Mouse (Mus musculus): ENCODE measurements around the gene Cd300ld. TPM values are rescaled to one million over a fixed set of nuclear protein-coding genes. Genes with fewer than 3 reads are reported as not detected.
"Not testable (repeated sequence)": the region's sequence is repeated elsewhere in the genome, so short reads cannot be mapped to it uniquely, and the experiment has no call there.

Cd300ld gene
- total RNA-seq (2021): under 1 TPM in 1 of 2 experiments, not detected in 1; 0.14 TPM
- long read RNA-seq, experiment 1: 0 reads
- long read RNA-seq, experiment 2: 0 reads

DNA sequence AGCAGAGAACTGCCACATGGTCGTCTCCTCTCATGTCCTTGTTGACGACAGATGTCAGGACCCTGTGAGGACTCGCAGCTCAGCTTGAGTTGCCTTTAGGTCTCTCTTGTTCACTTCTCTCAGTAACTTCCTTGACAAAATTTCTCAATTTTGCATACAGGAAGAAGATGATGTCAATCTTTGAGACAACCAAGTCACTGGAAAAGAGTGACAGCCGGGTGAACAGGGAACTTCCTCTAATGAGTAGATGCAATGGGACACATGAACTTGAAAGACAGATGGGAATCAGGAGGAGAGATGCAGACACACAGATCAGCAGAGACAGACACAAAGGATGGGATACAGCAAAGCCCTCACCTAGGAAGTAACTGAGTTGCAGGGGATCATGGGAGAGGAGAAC lies at the start of gene Cd300ld:
Gene Cd300ld, minus strand, starts transcription at position 130 of the 400 bp plus-strand sequence.
- Histone ChIP-seq H3K27ac (no peak within 1 kb of the TSS), H3K4me3 (no peak within 1 kb of the TSS)
- no peak for DNase-seq (ENCODE audit: extremely low spot score in 1 of 2, low spot score in 2 of 2)
- TF ChIP-seq CTCF (IDR thresholded peaks at IDR 0.05): no peak
- intact Hi-C loops (cut with DNase I): no loop called here

DNA sequence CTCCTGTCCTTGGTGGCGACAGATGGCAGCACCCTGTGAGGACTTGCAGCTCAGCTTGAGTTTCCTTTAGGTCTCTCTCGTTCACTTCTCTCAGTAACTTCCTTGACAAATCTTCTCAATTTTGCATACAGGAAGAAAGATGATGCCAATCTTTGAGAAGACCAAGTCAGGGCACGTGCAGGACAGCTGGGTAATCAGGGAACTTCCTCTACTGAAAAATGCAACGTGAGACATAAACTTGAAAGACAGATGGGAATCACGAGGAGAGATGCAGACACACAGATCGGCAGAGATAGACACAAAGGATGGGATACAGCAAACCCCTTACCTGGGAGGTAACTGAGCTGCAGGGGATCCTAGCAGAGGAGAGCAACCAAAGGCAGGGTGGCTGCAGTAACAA lies 47.9 kb upstream of the Cd300ld start, which contains the start of gene Cd300ld5:
Gene Cd300ld5, minus strand, starts transcription at position 101 of the 400 bp plus-strand sequence.
- intact Hi-C loops (cut with DNase I); H3K27ac ChIP-seq; DNase-seq (ENCODE audit: extremely low spot score in 1 of 2, low spot score in 2 of 2); H3K4me3 ChIP-seq: not testable (repeated sequence)

DNA sequence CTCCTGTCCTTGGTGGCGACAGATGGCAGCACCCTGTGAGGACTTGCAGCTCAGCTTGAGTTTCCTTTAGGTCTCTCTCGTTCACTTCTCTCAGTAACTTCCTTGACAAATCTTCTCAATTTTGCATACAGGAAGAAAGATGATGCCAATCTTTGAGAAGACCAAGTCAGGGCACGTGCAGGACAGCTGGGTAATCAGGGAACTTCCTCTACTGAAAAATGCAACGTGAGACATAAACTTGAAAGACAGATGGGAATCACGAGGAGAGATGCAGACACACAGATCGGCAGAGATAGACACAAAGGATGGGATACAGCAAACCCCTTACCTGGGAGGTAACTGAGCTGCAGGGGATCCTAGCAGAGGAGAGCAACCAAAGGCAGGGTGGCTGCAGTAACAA lies 37.2 kb upstream of the Cd300ld start, which contains the start of gene Cd300ld4:
Gene Cd300ld4, minus strand, starts transcription at position 101 of the 400 bp plus-strand sequence.
- H3K27ac ChIP-seq; intact Hi-C loops (cut with DNase I); H3K4me3 ChIP-seq; DNase-seq (ENCODE audit: extremely low spot score in 1 of 2, low spot score in 2 of 2): not testable (repeated sequence)

DNA sequence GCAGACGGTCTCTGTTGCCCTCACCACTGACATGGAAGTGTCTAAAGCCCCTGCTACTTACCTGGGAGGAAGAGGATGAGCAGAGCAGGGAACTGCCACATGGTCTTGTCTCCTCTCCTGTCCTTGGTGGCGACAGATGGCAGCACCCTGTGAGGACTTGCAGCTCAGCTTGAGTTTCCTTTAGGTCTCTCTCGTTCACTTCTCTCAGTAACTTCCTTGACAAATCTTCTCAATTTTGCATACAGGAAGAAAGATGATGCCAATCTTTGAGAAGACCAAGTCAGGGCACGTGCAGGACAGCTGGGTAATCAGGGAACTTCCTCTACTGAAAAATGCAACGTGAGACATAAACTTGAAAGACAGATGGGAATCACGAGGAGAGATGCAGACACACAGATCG lies 26.4 kb upstream of the Cd300ld start, which contains the start of gene Cd300ld2:
Gene Cd300ld2, minus strand, starts transcription at position 101 of the 400 bp plus-strand sequence.
- H3K27ac ChIP-seq; DNase-seq (ENCODE audit: extremely low spot score in 1 of 2, low spot score in 2 of 2); H3K4me3 ChIP-seq; intact Hi-C loops (cut with DNase I): not testable (repeated sequence)

DNA sequence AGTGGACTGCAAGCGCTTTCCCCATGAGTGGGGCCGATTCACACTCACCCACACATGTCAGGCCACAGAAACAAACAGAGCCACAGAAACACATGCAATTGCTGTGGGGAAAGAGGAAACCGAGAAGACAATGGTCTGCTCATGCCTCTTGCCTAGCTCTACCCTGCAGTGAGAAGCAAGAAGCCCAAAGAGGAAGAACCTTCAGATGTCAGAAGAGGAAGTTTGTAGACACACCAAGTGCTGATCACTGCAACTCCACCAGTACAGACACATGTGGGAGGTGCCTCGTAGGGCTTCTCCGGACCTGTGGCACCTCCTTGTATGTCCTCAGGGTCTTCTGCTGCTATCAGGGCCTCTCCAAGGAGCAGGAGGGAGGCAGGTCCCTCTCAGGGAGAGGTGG lies 14.3 kb upstream of the Cd300ld start:
- DNase-seq (ENCODE audit: extremely low spot score in 1 of 2, low spot score in 2 of 2): no peak
- no peak for TF ChIP-seq CTCF (IDR thresholded peaks at IDR 0.05)
- H3K4me3 ChIP-seq: no peak overlapping the region
- H3K27ac ChIP-seq: no peak overlapping the region
- intact Hi-C loops (cut with DNase I): no loop called here

DNA sequence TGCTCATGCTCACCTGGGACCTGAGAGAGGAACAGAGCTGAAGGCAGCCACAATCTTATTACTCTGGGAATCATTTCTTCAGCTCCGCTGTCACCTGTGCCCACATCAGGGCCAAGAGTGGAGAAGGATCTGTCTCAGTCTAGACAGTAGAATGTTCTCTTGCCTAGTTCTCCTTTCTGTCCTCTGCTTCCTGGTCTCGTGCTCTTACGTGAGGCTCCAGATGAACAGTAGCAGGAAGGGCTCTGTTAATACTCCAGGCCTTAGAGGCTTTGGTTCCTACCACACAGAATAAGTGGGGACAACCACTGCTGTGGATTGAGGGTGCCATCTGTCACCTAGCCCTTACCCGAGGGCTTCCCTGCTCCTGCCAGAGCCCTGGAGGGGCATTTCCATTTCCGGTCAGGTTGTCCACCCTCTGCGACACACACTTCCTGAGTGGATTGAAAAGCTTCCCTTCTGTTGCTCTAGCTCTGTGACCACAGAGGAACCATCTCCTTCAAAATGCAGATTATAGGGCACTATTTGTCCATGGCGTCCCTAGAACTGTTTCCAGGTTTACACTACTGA lies 11.8 kb upstream of the Cd300ld start, which contains the start of gene Cd300c2:
Gene Cd300c2, minus strand, starts transcription at position 407 of the 567 bp plus-strand sequence.
- no peak for DNase-seq (ENCODE audit: extremely low spot score in 1 of 2, low spot score in 2 of 2)
- Histone ChIP-seq H3K27ac (no peak within 1 kb of the TSS), H3K4me3 (no peak within 1 kb of the TSS)
- TF ChIP-seq CTCF (IDR thresholded peaks at IDR 0.05): no peak
- intact Hi-C loops (cut with DNase I): no loop called here

DNA sequence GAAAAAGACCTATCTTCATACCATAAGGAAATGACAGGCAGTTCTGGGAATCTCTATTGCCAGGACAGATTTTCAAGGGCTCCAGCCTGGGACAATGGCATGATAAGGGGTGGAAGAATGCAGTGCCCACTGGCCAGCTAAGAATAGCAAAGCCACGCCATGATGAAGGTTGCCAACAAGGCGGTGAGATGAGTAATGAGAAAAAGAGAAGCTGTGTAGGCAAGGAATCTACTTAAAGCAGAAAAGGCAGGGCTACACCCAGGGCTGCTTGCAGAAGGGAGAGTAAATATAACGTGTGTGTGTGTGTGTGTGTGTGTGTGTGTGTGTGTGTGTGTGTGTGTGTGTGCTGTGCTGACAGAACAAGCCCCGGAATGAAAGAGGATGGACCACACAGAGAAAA lies 7.9 kb downstream of the Cd300ld start:
- intact Hi-C loops (cut with DNase I): loop anchor here (5.0 kb wide), 1 partner anchor 60 kb away; no protein-coding TSS in a partner anchor
- no peak for DNase-seq (ENCODE audit: extremely low spot score in 1 of 2, low spot score in 2 of 2)
- TF ChIP-seq CTCF (IDR thresholded peaks at IDR 0.05): no peak
- no peak overlapping the region for H3K27ac ChIP-seq
- no peak overlapping the region for H3K4me3 ChIP-seq

DNA sequence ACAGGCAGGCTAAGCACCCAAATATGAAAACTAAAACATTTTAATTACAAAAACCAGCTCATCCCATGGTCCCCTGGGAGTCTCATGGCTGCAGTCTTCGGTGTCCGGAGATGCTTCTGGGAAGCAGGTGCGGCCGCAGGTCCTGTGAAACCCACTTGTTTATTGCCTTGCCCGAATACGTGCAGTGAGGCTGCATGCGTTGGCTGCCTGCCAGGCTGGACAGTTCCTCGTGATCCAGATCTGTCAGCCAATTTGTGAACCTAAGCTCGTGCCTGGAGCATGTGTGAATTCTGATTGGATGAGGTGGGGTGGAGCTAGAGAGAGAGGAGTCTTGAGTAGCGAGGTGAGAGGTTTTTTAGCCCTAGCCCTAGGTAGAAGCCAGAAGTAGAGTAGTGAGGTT lies 17.0 kb downstream of the Cd300ld start:
- no peak for TF ChIP-seq CTCF (IDR thresholded peaks at IDR 0.05)
- Histone ChIP-seq H3K4me3 (no peak overlapping the region), H3K27ac (no peak overlapping the region)
- intact Hi-C loops (cut with DNase I): no loop called here
- no peak for DNase-seq (ENCODE audit: extremely low spot score in 1 of 2, low spot score in 2 of 2)

DNA sequence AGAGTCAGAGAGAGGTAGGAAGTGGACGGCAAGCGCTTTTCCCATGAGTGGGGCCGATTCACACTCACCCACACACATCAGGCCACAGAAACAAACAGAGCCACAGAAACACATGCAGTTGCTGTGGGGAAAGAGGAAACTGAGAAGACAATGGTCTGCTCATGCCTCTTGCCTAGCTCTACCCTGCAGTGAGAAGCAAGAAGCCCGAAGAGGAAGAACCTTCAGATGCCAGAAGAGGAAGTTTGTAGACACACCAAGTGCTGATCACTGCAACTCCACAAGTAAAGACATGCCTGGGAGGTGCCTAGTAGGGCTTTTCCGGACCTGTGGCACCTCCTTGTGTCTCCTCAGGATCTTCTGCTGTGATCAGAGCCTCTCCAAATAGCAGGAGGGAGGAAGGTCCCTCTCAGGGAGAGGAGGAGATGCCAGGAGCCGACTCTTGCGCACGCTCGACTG lies 20.9 kb downstream of the Cd300ld start, which contains the start of gene Cd300c:
Gene Cd300c, minus strand, starts transcription at position 406 of the 456 bp plus-strand sequence.
- no peak within 1 kb of the TSS for H3K4me3 ChIP-seq
- no peak within 1 kb of the TSS for H3K27ac ChIP-seq
- no peak for DNase-seq (ENCODE audit: extremely low spot score in 1 of 2, low spot score in 2 of 2)
- no peak for TF ChIP-seq CTCF (IDR thresholded peaks at IDR 0.05)
- intact Hi-C loops (cut with DNase I): no loop called here

DNA sequence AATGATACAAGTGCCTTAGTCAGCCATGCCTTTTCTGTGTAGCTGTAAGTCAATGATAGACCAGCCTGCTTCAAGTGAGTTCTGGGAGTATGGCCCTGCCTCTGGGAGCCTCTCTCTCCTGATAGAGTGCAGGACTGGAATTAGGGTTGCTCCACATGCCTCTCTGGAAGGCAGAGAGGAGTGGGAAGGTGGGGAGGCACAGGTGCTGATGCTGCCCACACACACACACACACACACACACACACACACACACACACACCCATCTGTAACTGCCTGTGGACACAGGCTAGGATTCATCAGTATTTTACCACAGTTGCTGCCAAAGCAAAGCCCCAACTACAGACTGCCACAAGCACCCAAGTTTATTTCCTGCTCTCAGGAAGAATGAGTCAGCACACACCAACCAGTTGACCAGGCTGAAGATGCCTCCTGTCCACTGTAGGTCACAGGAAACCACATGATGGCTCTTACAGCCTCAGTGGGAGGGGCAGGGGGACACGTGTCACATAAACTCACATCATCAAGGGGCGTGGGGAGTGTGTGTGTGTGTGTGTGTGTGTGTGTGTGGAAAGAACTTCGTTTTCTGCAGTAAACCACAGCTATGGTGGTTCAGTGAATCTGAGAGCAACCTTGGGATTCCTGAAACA lies 24.4 kb downstream of the Cd300ld start:
- intact Hi-C loops (cut with DNase I): no loop called here
- Histone ChIP-seq H3K27ac (no peak overlapping the region), H3K4me3 (no peak overlapping the region)
- no peak for TF ChIP-seq CTCF (IDR thresholded peaks at IDR 0.05)
- no peak for DNase-seq (ENCODE audit: extremely low spot score in 1 of 2, low spot score in 2 of 2)

DNA sequence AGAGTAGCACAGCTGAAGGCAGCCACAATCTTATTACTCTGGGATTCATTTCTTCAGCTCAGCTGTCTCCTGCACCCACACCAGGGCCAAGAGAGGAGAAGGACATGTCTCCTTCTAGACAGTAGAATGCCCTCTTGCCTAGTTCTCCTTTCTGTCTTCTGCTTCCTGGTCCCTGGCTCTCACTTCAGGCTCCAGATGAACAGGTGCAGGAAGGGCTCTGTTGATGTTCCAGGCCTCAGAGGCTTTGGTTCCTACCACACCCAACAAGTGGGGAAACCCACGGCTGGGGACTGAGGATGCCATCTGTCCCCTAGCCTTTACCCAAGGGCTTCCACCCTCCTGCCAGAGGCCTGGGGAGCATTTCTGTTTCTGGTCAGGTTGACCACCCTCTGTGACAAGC lies 29.4 kb downstream of the Cd300ld start:
- intact Hi-C loops (cut with DNase I): no loop called here
- TF ChIP-seq CTCF (IDR thresholded peaks at IDR 0.05): no peak
- H3K4me3 ChIP-seq: no peak overlapping the region

DNA sequence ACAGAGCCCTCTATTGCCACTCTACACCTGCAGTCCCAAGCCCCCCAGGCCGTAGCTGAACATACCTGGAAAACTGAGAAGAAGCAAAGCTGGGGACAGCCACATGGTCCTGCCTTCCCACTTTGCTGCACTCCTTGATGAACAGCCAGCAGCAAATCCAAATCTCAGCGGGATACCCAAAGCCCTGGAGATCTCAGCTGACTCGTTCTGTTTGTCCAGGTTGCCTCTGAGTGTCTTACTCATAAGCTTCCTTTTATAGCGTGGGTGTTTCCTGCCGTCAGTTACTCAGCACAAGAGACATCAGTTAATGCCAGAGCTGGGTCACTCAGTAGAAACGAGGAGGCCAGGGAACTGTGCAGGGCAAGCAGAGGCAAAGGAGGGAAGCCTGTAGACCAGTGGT lies 55.6 kb downstream of the Cd300ld start, which contains the start of gene Cd300lb:
Gene Cd300lb, minus strand, starts transcription at position 243 of the 400 bp plus-strand sequence.
- intact Hi-C loops (cut with DNase I): no loop called here
- DNase-seq (ENCODE audit: extremely low spot score in 1 of 2, low spot score in 2 of 2): no peak
- Histone ChIP-seq H3K4me3 (no peak within 1 kb of the TSS), H3K27ac (no peak within 1 kb of the TSS)
- TF ChIP-seq CTCF (IDR thresholded peaks at IDR 0.05): no peak

More for the DNA sequence above, 29.4 kb downstream of the Cd300ld start:
- H3K27ac ChIP-seq: no peak overlapping the region
- no peak for DNase-seq (ENCODE audit: extremely low spot score in 1 of 2, low spot score in 2 of 2)

Measured in left cerebral cortex, adult 2 months (tissue).